Mouse (Mus musculus) spleen, adult 12 weeks (tissue): ENCODE results near the gene Ppia.
"Not testable (repeated sequence)": the region's sequence is repeated elsewhere in the genome, so short reads cannot be mapped to it uniquely, and the experiment has no call there.

Experiments used
- DNase-seq: peaks from one replicate; pipeline ENCODE4 v3.0.0; 2022; ENCODE audit warnings: low spot score

The Ppia gene

GRCm38 (mm10) chr11:6442566-6442965 is 27.3 kb downstream of the Ppia start:
- no peak for DNase-seq

GRCm38 (mm10) chr11:6443102-6443501 is 27.9 kb downstream of the Ppia start:
- DNase-seq, result no peak

- DNase-seq, result no peak
Measured at GRCm38 (mm10) chr11:6443727-6444076, 28.5 kb downstream of the Ppia start.

GRCm38 (mm10) chr11:6444077-6444853 is 29.0 kb downstream of the Ppia start, which contains the start of gene H2afv:
Gene H2afv (minus strand): TSS chr11:6444443.
- DNase-seq, result peak; percentile 98

GRCm38 (mm10) chr11:6445441-6445840 is 30.2 kb downstream of the Ppia start:
- no peak for DNase-seq

GRCm38 (mm10) chr11:6445951-6446350 is 30.7 kb downstream of the Ppia start:
- DNase-seq, result no peak

- DNase-seq, result no peak
Measured at GRCm38 (mm10) chr11:6447493-6447892, 32.2 kb downstream of the Ppia start.

GRCm38 (mm10) chr11:6448155-6448554 is 32.9 kb downstream of the Ppia start:
- DNase-seq, result not testable (repeated sequence)

- no peak for DNase-seq
Measured at GRCm38 (mm10) chr11:6456083-6456482, 40.8 kb downstream of the Ppia start.

- DNase-seq, result no peak
Measured at GRCm38 (mm10) chr11:6463159-6463837, 48.1 kb downstream of the Ppia start.

GRCm38 (mm10) chr11:6465122-6465521 is 49.9 kb downstream of the Ppia start:
- peak; percentile 36 for DNase-seq

- DNase-seq, result no peak
Measured at GRCm38 (mm10) chr11:6468541-6468940, 53.3 kb downstream of the Ppia start.
